Comparison of ENCODE assay signal across 9 mouse cellular contexts in the genomic region with DNA sequence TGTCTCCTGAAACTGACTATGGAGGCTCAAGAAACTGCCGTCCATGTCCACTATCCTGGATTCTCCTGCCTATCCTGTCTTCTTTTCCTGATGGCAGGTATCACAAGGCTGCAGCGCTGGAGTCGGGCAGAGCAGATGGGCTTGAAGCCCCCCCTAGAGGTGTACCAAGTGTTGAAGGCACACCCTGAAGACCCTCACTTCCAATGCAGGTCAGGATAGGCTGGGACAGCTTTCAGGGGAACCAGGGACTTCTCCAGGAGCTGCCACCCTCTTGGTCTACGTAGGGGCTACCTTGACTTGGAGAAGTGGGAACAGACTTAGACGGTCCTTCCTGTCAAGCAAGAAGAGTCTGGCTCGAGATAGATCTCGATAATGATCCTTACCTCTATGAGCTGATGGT. TPM values are rescaled to one million over a fixed set of nuclear protein-coding genes. Genes with fewer than 3 reads are reported as not detected.
DNase-seq lines count a peak whose midpoint lies in the region; ATAC-seq and TF ChIP-seq lines count a peak whose summit lies in the region.
"Had no signal": no experiment of that assay in that cellular context is flagged by ENCODE, and none has a peak within 500 bp of the region (broad histone marks: within the 10 kb centered on the region; RNA-seq: fewer than 3 reads in every experiment).

No protein-coding gene starts in this region.

- 0 out of 2 replicates have a peak overlapping the region, but pooled peaks have one; percentile 84 for H3K9ac ChIP-seq in heart, embryonic 13.5 days
- H3K9ac ChIP-seq in MEL (ENCODE audit: control insufficient read depth, low read depth, low read length, poor library complexity, severe bottlenecking) = peak overlapping the region; percentile 71
- peak overlapping the region; percentile 80 for H3K9ac ChIP-seq in hindbrain, embryonic 13.5 days
- peak overlapping the region; percentile 75 for H3K9ac ChIP-seq in midbrain, embryonic 13.5 days (replicated peaks)

- DNase-seq in heart, adult 8-10 months (ENCODE audit: low spot score) = no peak
- DNase-seq in MEL (ENCODE audit: low read depth, low spot score) = no peak
- DNase-seq in layer of hippocampus, adult 9-10 months (ENCODE audit: low spot score) = no peak
- DNase-seq in right cerebral cortex, postnatal 36 days (ENCODE audit: low spot score in 2 of 2) = no peak

- TF ChIP-seq EP300 in MEL (IDR thresholded peaks at IDR 0.05; ENCODE audit: low read depth in 1 of 2, low read length in 2 of 2) = no peak

- peaks cover 20% of the 10 kb centered on the region for H3K4me1 ChIP-seq in heart, embryonic 13.5 days
- H3K4me1 ChIP-seq in MEL (ENCODE audit: control insufficient read depth in 1 of 2, insufficient read depth in 2 of 2, low read length in 2 of 2) = peaks cover 2 to 27% of the 10 kb centered on the region in 2 experiments; a peak in 3 of 4 replicates
- H3K4me1 ChIP-seq in hindbrain, embryonic 13.5 days (replicated peaks) = peaks cover 12% of the 10 kb centered on the region
- H3K4me1 ChIP-seq in midbrain, embryonic 13.5 days (replicated peaks) = peaks cover 11% of the 10 kb centered on the region

- no peaks in the 10 kb centered on the region for H3K9me3 ChIP-seq in heart, embryonic 13.5 days
- H3K9me3 ChIP-seq in MEL (replicated peaks; ENCODE audit: insufficient read depth, low read length) = no peaks in the 10 kb centered on the region
- no peaks in the 10 kb centered on the region for H3K9me3 ChIP-seq in hindbrain, embryonic 13.5 days
- H3K9me3 ChIP-seq in midbrain, embryonic 13.5 days = no peaks in the 10 kb centered on the region

- no peak for TF ChIP-seq POLR2A in MEL (IDR thresholded peaks at IDR 0.05; ENCODE audit: control insufficient read depth in 1 of 2, insufficient read depth in 1 of 2, low read depth in 1 of 2, low read length in 2 of 2, poor library complexity in 1 of 2)

- H3K36me3 ChIP-seq in heart, embryonic 13.5 days = no peaks in the 10 kb centered on the region
- H3K36me3 ChIP-seq in MEL (ENCODE audit: control insufficient read depth in 1 of 2, insufficient read depth in 2 of 2, low read length in 2 of 2) = peaks cover 0 to 11% of the 10 kb centered on the region in 2 experiments; a peak in 2 of 4 replicates
- H3K36me3 ChIP-seq in hindbrain, embryonic 13.5 days = no peaks in the 10 kb centered on the region
- H3K36me3 ChIP-seq in midbrain, embryonic 13.5 days = no peaks in the 10 kb centered on the region

- H3K4me2 ChIP-seq in heart, embryonic 13.5 days = peak overlapping the region; percentile 80
- H3K4me2 ChIP-seq in hindbrain, embryonic 13.5 days = peak overlapping the region; percentile 79
- peak overlapping the region; percentile 86 for H3K4me2 ChIP-seq in midbrain, embryonic 13.5 days (replicated peaks)

- TF ChIP-seq RAD21 in MEL (IDR thresholded peaks at IDR 0.05; ENCODE audit: low read depth, low read length) = no peak

- H3K27ac ChIP-seq in heart, embryonic 13.5 days (replicated peaks) = no peak overlapping the region
- H3K27ac ChIP-seq in MEL (ENCODE audit: control insufficient read depth, low read depth, low read length) = no peak overlapping the region
- H3K27ac ChIP-seq in hindbrain, embryonic 13.5 days = peak overlapping the region; percentile 86; the same call in 1 of the 2 replicates
- H3K27ac ChIP-seq in midbrain, embryonic 13.5 days = no peak overlapping the region

- peak overlapping the region; percentile 69; the same call in 1 of the 2 replicates for H3K4me3 ChIP-seq in heart, embryonic 13.5 days
- H3K4me3 ChIP-seq in MEL (ENCODE audit: control insufficient read depth in 1 of 2, insufficient read depth in 1 of 2, low read depth in 2 of 2, low read length in 2 of 2) = peak overlapping the region in 1 of 2 experiments; percentile 93; a peak in 2 of 4 replicates
- H3K4me3 ChIP-seq in hindbrain, embryonic 13.5 days = peak overlapping the region; percentile 60
- peak overlapping the region; percentile 60; the same call in 1 of the 2 replicates for H3K4me3 ChIP-seq in midbrain, embryonic 13.5 days (replicated peaks)

- peaks cover 26% of the 10 kb centered on the region for H3K27me3 ChIP-seq in heart, embryonic 13.5 days (replicated peaks)
- H3K27me3 ChIP-seq in MEL (ENCODE audit: control insufficient read depth in 1 of 2, insufficient read depth in 2 of 2, low read length in 2 of 2) = 0 out of 4 replicates have a peak, but pooled peaks cover 0 to 2% of the 10 kb centered on the region in 2 experiments
- peaks cover 29% of the 10 kb centered on the region for H3K27me3 ChIP-seq in hindbrain, embryonic 13.5 days
- H3K27me3 ChIP-seq in midbrain, embryonic 13.5 days = peaks cover 35% of the 10 kb centered on the region

- H3K79me2 ChIP-seq in MEL (ENCODE audit: control insufficient read depth, insufficient read depth, low read length, poor library complexity) = peaks cover 2% of the 10 kb centered on the region; the same call in 1 of the 2 replicates

- WGBS in heart, embryonic 13.5 days = 78% methylated on average over 7 of the region's 7 CpGs
- WGBS in hindbrain, embryonic 13.5 days = 81% methylated on average over 7 of the region's 7 CpGs
- WGBS in midbrain, embryonic 13.5 days = 83% methylated on average over 7 of the region's 7 CpGs

- no peak for TF ChIP-seq CTCF in MEL (IDR thresholded peaks at IDR 0.05 in 2 of 3, conservative IDR thresholded peaks at IDR 0.05 in 1 of 3; ENCODE audit: control insufficient read depth in 1 of 3, insufficient read depth in 1 of 3, low read depth in 2 of 3, low read length in 3 of 3, poor library complexity in 1 of 3, severe bottlenecking in 1 of 3)

- no peak for ATAC-seq in heart, embryonic 13.5 days (ENCODE audit: extremely low read depth, insufficient number of reproducible peaks, low FRiP score, low TSS enrichment)
- no peak for ATAC-seq in hindbrain, embryonic 13.5 days (ENCODE audit: low FRiP score)
- ATAC-seq in midbrain, embryonic 13.5 days = no peak
- no peak for ATAC-seq in megakaryocyte-erythroid progenitor cell, adult 5-6 weeks (replicated peaks; ENCODE audit: low FRiP score, low TSS enrichment, poor library complexity, severe bottlenecking)

RNA-seq across cellular contexts. Expression of gene Pold4, which starts 1.0 kb away (rescaled TPM):
- 19.9 and 23.5 TPM in 2 replicates for polyA plus RNA-seq in heart, embryonic 13.5 days (2015; fragmentation: Nextera tagmentation; extraction: Ambion mirVana)
- 10 to 100 TPM; 11.9 to 17.5 (median 14.3) TPM for total RNA-seq in heart, adult 8-10 months (2022)
- 18.5 and 21.1 TPM in 2 replicates for total RNA-seq in MEL (2012; rRNA removed)
- 10 to 100 TPM in 1 of 2 experiments, not detected in 1; 40.4 TPM for polyA plus RNA-seq in MEL (2012; ENCODE audit: insufficient read depth in 1 of 2, insufficient read length in 2 of 2, low read depth in 1 of 2, low replicate concordance in 2 of 2, missing spikeins in 1 of 2)
- polyA plus RNA-seq in hindbrain, embryonic 13.5 days (2015; fragmentation: Nextera tagmentation; extraction: Ambion mirVana) = 19.7 and 20.2 TPM in 2 replicates
- 14.5 and 15.3 TPM in 2 replicates for polyA plus RNA-seq in midbrain, embryonic 13.5 days (2015; fragmentation: Nextera tagmentation; extraction: Ambion mirVana)
- total RNA-seq in megakaryocyte-erythroid progenitor cell, adult 5-6 weeks (2014; fragmentation: Nextera tagmentation) = 20.0 and 22.3 TPM in 2 replicates
- 27.2 and 28.2 TPM in 2 replicates for total RNA-seq in megakaryocyte-erythroid progenitor cell, adult 5-6 weeks (2017)

RNA-seq across cellular contexts. Expression of gene AC109138.7, which starts 18.5 kb away (rescaled TPM):
- not detected in 2 replicates for polyA plus RNA-seq in heart, embryonic 13.5 days (2015; fragmentation: Nextera tagmentation; extraction: Ambion mirVana)
- under 1 TPM in 1 of 4 experiments, not detected in 3; 0.87 TPM for total RNA-seq in heart, adult 8-10 months (2022)
- total RNA-seq in MEL (2012; rRNA removed) = not detected in 2 replicates
- polyA plus RNA-seq in MEL (2012; ENCODE audit: insufficient read depth in 1 of 2, insufficient read length in 2 of 2, low read depth in 1 of 2, low replicate concordance in 2 of 2, missing spikeins in 1 of 2) = not detected
- not detected in 2 replicates for polyA plus RNA-seq in hindbrain, embryonic 13.5 days (2015; fragmentation: Nextera tagmentation; extraction: Ambion mirVana)
- not detected in 2 replicates for polyA plus RNA-seq in midbrain, embryonic 13.5 days (2015; fragmentation: Nextera tagmentation; extraction: Ambion mirVana)
- 2.1 TPM in 1 of 2 replicates, not detected in the other for total RNA-seq in megakaryocyte-erythroid progenitor cell, adult 5-6 weeks (2014; fragmentation: Nextera tagmentation)
- total RNA-seq in megakaryocyte-erythroid progenitor cell, adult 5-6 weeks (2017) = not detected in 2 replicates
- total RNA-seq: hematopoietic stem cell, adult 5-6 weeks had no signal

RNA-seq across cellular contexts. Expression of gene Clcf1, which starts 18.6 kb away (rescaled TPM):
- polyA plus RNA-seq in heart, embryonic 13.5 days (2015; fragmentation: Nextera tagmentation; extraction: Ambion mirVana) = 1.1 and 1.9 TPM in 2 replicates
- total RNA-seq in heart, adult 8-10 months (2022) = 1 to 10 TPM in 2 of 4 experiments, under 1 TPM in 2; 0.57 to 1.6 (median 1.0) TPM
- total RNA-seq in MEL (2012; rRNA removed) = 0.13 and 0.42 TPM in 2 replicates
- polyA plus RNA-seq in MEL (2012; ENCODE audit: insufficient read depth in 1 of 2, insufficient read length in 2 of 2, low read depth in 1 of 2, low replicate concordance in 2 of 2, missing spikeins in 1 of 2) = 1 to 10 TPM in 1 of 2 experiments, not detected in 1; 2.3 TPM
- 0.58 and 1.0 TPM in 2 replicates for polyA plus RNA-seq in hindbrain, embryonic 13.5 days (2015; fragmentation: Nextera tagmentation; extraction: Ambion mirVana)
- 0.64 and 0.70 TPM in 2 replicates for polyA plus RNA-seq in midbrain, embryonic 13.5 days (2015; fragmentation: Nextera tagmentation; extraction: Ambion mirVana)
- total RNA-seq in megakaryocyte-erythroid progenitor cell, adult 5-6 weeks (2014; fragmentation: Nextera tagmentation) = 4.6 and 6.9 TPM in 2 replicates
- 0.99 TPM in 1 of 2 replicates, not detected in the other for total RNA-seq in megakaryocyte-erythroid progenitor cell, adult 5-6 weeks (2017)

RNA-seq across cellular contexts. Expression of gene Rad9a, which starts 31.2 kb away (rescaled TPM):
- polyA plus RNA-seq in heart, embryonic 13.5 days (2015; fragmentation: Nextera tagmentation; extraction: Ambion mirVana) = 21.3 and 22.2 TPM in 2 replicates
- 1 to 10 TPM; 5.3 to 6.2 (median 5.6) TPM for total RNA-seq in heart, adult 8-10 months (2022)
- 20.5 and 21.3 TPM in 2 replicates for total RNA-seq in MEL (2012; rRNA removed)
- polyA plus RNA-seq in MEL (2012; ENCODE audit: insufficient read depth in 1 of 2, insufficient read length in 2 of 2, low read depth in 1 of 2, low replicate concordance in 2 of 2, missing spikeins in 1 of 2) = 10 to 100 TPM in 1 of 2 experiments, not detected in 1; 37.9 TPM
- polyA plus RNA-seq in hindbrain, embryonic 13.5 days (2015; fragmentation: Nextera tagmentation; extraction: Ambion mirVana) = 20.4 and 24.6 TPM in 2 replicates
- 24.9 and 26.3 TPM in 2 replicates for polyA plus RNA-seq in midbrain, embryonic 13.5 days (2015; fragmentation: Nextera tagmentation; extraction: Ambion mirVana)
- total RNA-seq in megakaryocyte-erythroid progenitor cell, adult 5-6 weeks (2014; fragmentation: Nextera tagmentation) = 35.5 and 47.7 TPM in 2 replicates
- 17.5 and 29.6 TPM in 2 replicates for total RNA-seq in megakaryocyte-erythroid progenitor cell, adult 5-6 weeks (2017)

RNA-seq across cellular contexts. Expression of gene Ssh3, which starts 36.3 kb away (rescaled TPM):
- 5.0 and 6.7 TPM in 2 replicates for polyA plus RNA-seq in heart, embryonic 13.5 days (2015; fragmentation: Nextera tagmentation; extraction: Ambion mirVana)
- 10 to 100 TPM in 2 of 4 experiments, 1 to 10 TPM in 2; 6.1 to 11.4 (median 8.1) TPM for total RNA-seq in heart, adult 8-10 months (2022)
- 7.4 and 9.2 TPM in 2 replicates for total RNA-seq in MEL (2012; rRNA removed)
- polyA plus RNA-seq in MEL (2012; ENCODE audit: insufficient read depth in 1 of 2, insufficient read length in 2 of 2, low read depth in 1 of 2, low replicate concordance in 2 of 2, missing spikeins in 1 of 2) = 10 to 100 TPM in 1 of 2 experiments, not detected in 1; 14.1 TPM
- polyA plus RNA-seq in hindbrain, embryonic 13.5 days (2015; fragmentation: Nextera tagmentation; extraction: Ambion mirVana) = 10.4 and 10.6 TPM in 2 replicates
- 6.0 and 8.7 TPM in 2 replicates for polyA plus RNA-seq in midbrain, embryonic 13.5 days (2015; fragmentation: Nextera tagmentation; extraction: Ambion mirVana)
- total RNA-seq in megakaryocyte-erythroid progenitor cell, adult 5-6 weeks (2014; fragmentation: Nextera tagmentation) = 5.9 and 27.6 TPM in 2 replicates
- 7.0 and 8.6 TPM in 2 replicates for total RNA-seq in megakaryocyte-erythroid progenitor cell, adult 5-6 weeks (2017)
